Mouse (Mus musculus) cortical plate, adult 2 months (tissue): ENCODE results near the gene Tmem184a. TPM values are rescaled to one million over a fixed set of nuclear protein-coding genes. Genes with fewer than 3 reads are reported as not detected.

Experiments
- H3K27ac ChIP-seq: fragments of 200-500 bp; 2 replicates; pipeline ENCODE4 v1.5.1; 2012; ENCODE audit warnings: low read length, control low read depth, inconsistent platforms; ENCODE audit not compliant: insufficient read depth
- H3K4me1 ChIP-seq: fragments of 200-500 bp; 2 replicates; pipeline ENCODE4 v1.6.1; 2011; ENCODE audit warnings: low read length; ENCODE audit not compliant: control insufficient read depth, insufficient read depth
- H3K4me3 ChIP-seq: fragments of 200-500 bp; 2 replicates; pipeline ENCODE4 v1.5.1; 2011; ENCODE audit warnings: mild to moderate bottlenecking, low read length, control low read depth; ENCODE audit not compliant: insufficient read depth
- CTCF ChIP-seq: fragments of 200-500 bp; IDR thresholded peaks from 2 replicates; pipeline ENCODE4 v1.5.1; 2011; ENCODE audit warnings: mild to moderate bottlenecking, control low read depth, low read length; ENCODE audit not compliant: insufficient read depth; ENCODE audit errors: extremely low read depth
- POLR2A ChIP-seq: fragments of 200-500 bp; IDR thresholded peaks from 2 replicates; pipeline ENCODE4 v1.6.1; 2011; ENCODE audit warnings: mild to moderate bottlenecking, low read length, control low read depth; ENCODE audit not compliant: insufficient read depth; ENCODE audit errors: extremely low read depth
- polyA plus RNA-seq: library from polyadenylated mRNA; depleted of rRNA; stranded (reverse); fragments of >200 nt; gene quantifications from 2 replicates; pipeline ENCODE4 v1.2.3, GENCODE M21; 2012; rRNA removed

The Tmem184a gene
- 0.04 and 0.21 TPM in 2 replicates for polyA plus RNA-seq

- TF ChIP-seq POLR2A = no peak
- no peak for TF ChIP-seq CTCF
- H3K27ac ChIP-seq = no peak within 1 kb of the TSS
- H3K4me3 ChIP-seq = no peak within 1 kb of the TSS
- no peaks in the 10 kb centered on the region for H3K4me1 ChIP-seq
Observed at GRCm38 (mm10) chr5:139819538-139820181, at the start of gene Tmem184a. Tmem184a (minus strand) TSS chr5:139819917.

GRCm38 (mm10) chr5:139862759-139863158 lies 43.0 kb upstream of the Tmem184a start:
- Histone ChIP-seq H3K27ac (no peak overlapping the region), H3K4me1 (no peaks in the 10 kb centered on the region), H3K4me3 (no peak overlapping the region)
- no peak for TF ChIP-seq CTCF
- no peak for TF ChIP-seq POLR2A

GRCm38 (mm10) chr5:139860328-139861104 lies 40.8 kb upstream of the Tmem184a start:
- no peak for TF ChIP-seq CTCF
- TF ChIP-seq POLR2A = no peak
- Histone ChIP-seq H3K4me1 (no peaks in the 10 kb centered on the region), H3K27ac (no peak overlapping the region), H3K4me3 (no peak overlapping the region)

GRCm38 (mm10) chr5:139849626-139850320 lies 30.1 kb upstream of the Tmem184a start:
- TF ChIP-seq CTCF = no peak
- no peak for TF ChIP-seq POLR2A
- Histone ChIP-seq H3K4me3 (no peak overlapping the region), H3K4me1 (0 out of 2 replicates have a peak, but pooled peaks cover 1% of the 10 kb centered on the region), H3K27ac (no peak overlapping the region)

- H3K27ac ChIP-seq = no peak overlapping the region
- TF ChIP-seq POLR2A = no peak
- no peak for TF ChIP-seq CTCF
Observed at GRCm38 (mm10) chr5:139839142-139839541, 19.4 kb upstream of the Tmem184a start.

GRCm38 (mm10) chr5:139838476-139838892 lies 18.8 kb upstream of the Tmem184a start:
- Histone ChIP-seq H3K4me1 (no peaks in the 10 kb centered on the region), H3K4me3 (no peak overlapping the region), H3K27ac (no peak overlapping the region)
- TF ChIP-seq POLR2A (no peak), CTCF (peak; percentile 33; the same call in 1 of the 2 replicates)

More at GRCm38 (mm10) chr5:139839142-139839541, 19.4 kb upstream of the Tmem184a start:
- Histone ChIP-seq H3K4me1 (no peaks in the 10 kb centered on the region), H3K4me3 (no peak overlapping the region)

GRCm38 (mm10) chr5:139835706-139836105 lies 16.0 kb upstream of the Tmem184a start:
- Histone ChIP-seq H3K27ac (no peak overlapping the region), H3K4me1 (no peaks in the 10 kb centered on the region), H3K4me3 (no peak overlapping the region)
- TF ChIP-seq CTCF = no peak
- TF ChIP-seq POLR2A = no peak

- H3K27ac ChIP-seq = no peak overlapping the region
- TF ChIP-seq CTCF (no peak), POLR2A (no peak)
- no peaks in the 10 kb centered on the region for H3K4me1 ChIP-seq
Observed at GRCm38 (mm10) chr5:139832125-139832524, 12.4 kb upstream of the Tmem184a start.

GRCm38 (mm10) chr5:139830734-139831133 lies 11.0 kb upstream of the Tmem184a start:
- no peak overlapping the region for H3K27ac ChIP-seq
- TF ChIP-seq CTCF = no peak
- no peak for TF ChIP-seq POLR2A
- H3K4me1 ChIP-seq = peaks cover 4% of the 10 kb centered on the region
- no peak overlapping the region for H3K4me3 ChIP-seq

More at GRCm38 (mm10) chr5:139832125-139832524, 12.4 kb upstream of the Tmem184a start:
- no peak overlapping the region for H3K4me3 ChIP-seq
